Comparison of ENCODE assay signal across 8 mouse cellular contexts in genomic region chr9:77544354-77545067, GRCm38 (mm10). TPM values are rescaled to one million over a fixed set of nuclear protein-coding genes. Genes with fewer than 3 reads are reported as not detected.
DNase-seq lines count a peak whose midpoint lies in the region; ATAC-seq and TF ChIP-seq lines count a peak whose summit lies in the region.

Gene Lrrc1 (minus strand): TSS chr9:77544870.

- TF ChIP-seq CTCF in liver, embryonic 14.5 days (IDR thresholded peaks at IDR 0.05; ENCODE audit: low read depth) = no peak
- TF ChIP-seq CTCF in testis, adult 2 months (IDR thresholded peaks at IDR 0.05; ENCODE audit: control insufficient read depth, insufficient read depth, insufficient replicate concordance, low read depth, low read length) = no peak

- peak; percentile 40 for DNase-seq in c-Kit-negative CD71-positive TER-119-positive erythroid progenitor cells, embryonic 14.5 days (ENCODE audit: low read depth, low spot score)
- peak; percentile 88 for DNase-seq in forebrain, embryonic 10.5 days (ENCODE audit: extremely low spot score, low spot score)
- peak; percentile 84 to 92 for DNase-seq in kidney, postnatal 25 days
- peak; percentile 50 to 61 (median 57) for DNase-seq in liver, embryonic 14.5 days (ENCODE audit: low read depth in 3 of 3, low spot score in 3 of 3)

- peak; percentile 71 for ATAC-seq in CD4-positive, CD25-positive, alpha-beta regulatory T cell, adult 4 months
- peak; percentile 90 for ATAC-seq in heart, embryonic 15.5 days (replicated peaks; ENCODE audit: insufficient number of reproducible peaks, insufficient read depth, low FRiP score, low read depth)
- ATAC-seq in liver, embryonic 14.5 days (ENCODE audit: insufficient read depth) = peak; percentile 83
- peak; percentile 92 for ATAC-seq in neural tube, embryonic 13.5 days (ENCODE audit: low read depth)

- H3K9me3 ChIP-seq in forebrain, embryonic 10.5 days = no peaks in the 10 kb centered on the region
- no peaks in the 10 kb centered on the region for H3K9me3 ChIP-seq in heart, embryonic 15.5 days (replicated peaks)
- H3K9me3 ChIP-seq in liver, embryonic 14.5 days (ENCODE audit: control insufficient read depth, low read length) = no peaks in the 10 kb centered on the region
- no peaks in the 10 kb centered on the region for H3K9me3 ChIP-seq in neural tube, embryonic 13.5 days

- WGBS in forebrain, embryonic 10.5 days = under 1% methylated on average over 82 of the region's 88 CpGs
- WGBS in heart, embryonic 15.5 days = under 1% methylated on average over 78 of the region's 88 CpGs
- WGBS in liver, embryonic 14.5 days (ENCODE audit: insufficient replicate concordance) = under 1% methylated on average over 82 of the region's 88 CpGs
- WGBS in neural tube, embryonic 13.5 days = under 1% methylated on average over 85 of the region's 88 CpGs

- peak; percentile 38 for TF ChIP-seq POLR2A in testis, adult 2 months (IDR thresholded peaks at IDR 0.05; ENCODE audit: control insufficient read depth, low read depth, low read length)

- H3K9ac ChIP-seq in heart, embryonic 15.5 days = peak within 1 kb of the TSS; percentile 91
- peak within 1 kb of the TSS; percentile 62 for H3K9ac ChIP-seq in liver, embryonic 14.5 days (replicated peaks)
- H3K9ac ChIP-seq in neural tube, embryonic 13.5 days = peak within 1 kb of the TSS; percentile 82

- H3K27ac ChIP-seq in forebrain, embryonic 10.5 days = peak within 1 kb of the TSS; percentile 94
- H3K27ac ChIP-seq in heart, embryonic 15.5 days = peak within 1 kb of the TSS; percentile 91
- H3K27ac ChIP-seq in liver, embryonic 14.5 days = no peak within 1 kb of the TSS
- peak within 1 kb of the TSS; percentile 80 for H3K27ac ChIP-seq in neural tube, embryonic 13.5 days (replicated peaks)
- H3K27ac ChIP-seq in testis, adult 2 months (ENCODE audit: control insufficient read depth, insufficient read depth, low read depth, low read length) = peak within 1 kb of the TSS; percentile 3; the same call in 1 of the 2 replicates

- H3K4me2 ChIP-seq in heart, embryonic 15.5 days = peak within 1 kb of the TSS; percentile 92
- peak within 1 kb of the TSS; percentile 94 for H3K4me2 ChIP-seq in liver, embryonic 14.5 days (ENCODE audit: low read depth)
- H3K4me2 ChIP-seq in neural tube, embryonic 13.5 days = peak within 1 kb of the TSS; percentile 99

- no peak for TF ChIP-seq EP300 in liver, embryonic 14.5 days (IDR thresholded peaks at IDR 0.05; ENCODE audit: low read depth)

- peak within 1 kb of the TSS; percentile 86 for H3K4me3 ChIP-seq in forebrain, embryonic 10.5 days
- H3K4me3 ChIP-seq in heart, embryonic 15.5 days = peak within 1 kb of the TSS; percentile 75
- peak within 1 kb of the TSS; percentile 69 to 77 for H3K4me3 ChIP-seq in liver, embryonic 14.5 days (ENCODE audit: insufficient read depth in 1 of 2, low read depth in 2 of 2, low read length in 2 of 2)
- peak within 1 kb of the TSS; percentile 66 for H3K4me3 ChIP-seq in neural tube, embryonic 13.5 days
- H3K4me3 ChIP-seq in testis, adult 2 months (ENCODE audit: control insufficient read depth, low read depth, low read length) = peak within 1 kb of the TSS; percentile 78

- 0 out of 2 replicates have a peak, but pooled peaks cover 3% of the 10 kb centered on the region for H3K27me3 ChIP-seq in forebrain, embryonic 10.5 days (ENCODE audit: poor library complexity, severe bottlenecking)
- H3K27me3 ChIP-seq in heart, embryonic 15.5 days = no peaks in the 10 kb centered on the region
- peaks cover 12% of the 10 kb centered on the region for H3K27me3 ChIP-seq in liver, embryonic 14.5 days (ENCODE audit: control insufficient read depth, insufficient read depth, low read length)
- H3K27me3 ChIP-seq in neural tube, embryonic 13.5 days = peaks cover 8% of the 10 kb centered on the region
- no peaks in the 10 kb centered on the region for H3K27me3 ChIP-seq in testis, adult 2 months (ENCODE audit: control insufficient read depth, insufficient read depth, low read length)

- peaks cover 68% of the 10 kb centered on the region for H3K4me1 ChIP-seq in forebrain, embryonic 10.5 days
- peaks cover 29% of the 10 kb centered on the region for H3K4me1 ChIP-seq in heart, embryonic 15.5 days (replicated peaks)
- H3K4me1 ChIP-seq in liver, embryonic 14.5 days (replicated peaks; ENCODE audit: control insufficient read depth in 2 of 2, insufficient read depth in 2 of 2, low read length in 1 of 2) = peaks cover 0 to 8% of the 10 kb centered on the region in 2 experiments; a peak in 2 of 4 replicates
- peaks cover 26% of the 10 kb centered on the region for H3K4me1 ChIP-seq in neural tube, embryonic 13.5 days (replicated peaks)
- peaks cover 13% of the 10 kb centered on the region for H3K4me1 ChIP-seq in testis, adult 2 months (ENCODE audit: control insufficient read depth, insufficient read depth, low read length)

- H3K36me3 ChIP-seq in forebrain, embryonic 10.5 days (replicated peaks) = peaks cover 6% of the 10 kb centered on the region; the same call in 1 of the 2 replicates
- no peaks in the 10 kb centered on the region for H3K36me3 ChIP-seq in heart, embryonic 15.5 days
- no peaks in the 10 kb centered on the region for H3K36me3 ChIP-seq in liver, embryonic 14.5 days (replicated peaks; ENCODE audit: control insufficient read depth, insufficient read depth, low read depth)
- H3K36me3 ChIP-seq in neural tube, embryonic 13.5 days = no peaks in the 10 kb centered on the region
- no peaks in the 10 kb centered on the region for H3K36me3 ChIP-seq in testis, adult 2 months (ENCODE audit: control insufficient read depth, insufficient read depth, low read length)

RNA-seq across cellular contexts. Expression of gene Lrrc1, which starts in this region (rescaled TPM):
- polyA plus RNA-seq in CD4-positive, CD25-positive, alpha-beta regulatory T cell, adult 4 months (2017; shearing (Covaris generic)) = 1 to 10 TPM; 3.2 to 4.3 TPM
- polyA plus RNA-seq in forebrain, embryonic 10.5 days (2016; fragmentation: Nextera tagmentation; extraction: Ambion mirVana) = 14.4 and 15.9 TPM in 2 replicates
- polyA plus RNA-seq in heart, embryonic 15.5 days (2015; fragmentation: Nextera tagmentation; extraction: Ambion mirVana) = 16.1 and 18.6 TPM in 2 replicates
- 2.3 and 3.2 TPM in 2 replicates for polyA plus RNA-seq in liver, embryonic 14.5 days (2012; rRNA removed)
- polyA plus RNA-seq in liver, embryonic 14.5 days (2014; fragmentation: Nextera tagmentation; extraction: Ambion mirVana) = 2.9 and 3.1 TPM in 2 replicates
- polyA plus RNA-seq in neural tube, embryonic 13.5 days (2015; fragmentation: Nextera tagmentation; extraction: Ambion mirVana) = 6.0 and 6.1 TPM in 2 replicates
- 106 and 234 TPM in 2 replicates for polyA plus RNA-seq in testis, adult 2 months (2012; rRNA removed)
